8 mouse cellular contexts compared by ENCODE assay signal in the genomic region with DNA sequence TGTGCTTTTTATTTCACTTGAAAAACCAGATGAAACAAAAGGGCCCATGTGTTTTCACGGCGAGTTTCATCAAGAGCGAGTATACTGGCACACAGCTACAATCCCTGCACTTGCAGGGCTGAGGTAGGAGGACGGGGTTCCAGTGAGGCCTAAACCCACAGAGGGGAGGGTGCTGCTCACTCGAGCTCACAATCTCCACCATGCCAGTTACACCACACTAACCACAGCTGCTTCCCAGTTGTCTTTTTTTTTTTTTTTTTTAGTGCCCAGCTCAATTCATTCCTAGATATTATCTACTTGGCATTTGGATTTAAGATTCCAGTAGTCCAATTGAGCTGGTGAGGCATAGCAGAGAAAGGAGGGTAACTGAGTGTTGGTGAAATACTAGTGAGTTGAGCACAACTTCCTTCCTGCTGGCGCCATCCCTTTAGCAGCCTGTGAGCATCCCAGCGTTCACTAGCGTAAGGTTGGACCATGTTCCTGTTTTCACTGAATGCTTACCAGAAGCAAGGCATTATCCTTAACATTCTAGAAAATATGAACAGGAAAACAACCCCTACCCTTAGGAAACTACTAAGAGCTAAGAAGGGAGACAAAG. TPM values are rescaled to one million over a fixed set of nuclear protein-coding genes. Genes with fewer than 3 reads are reported as not detected.
A peak's percentile ranks its signal among the peaks of the same experiment; 100 is the strongest.
DNase-seq lines count a peak whose midpoint lies in the region; ATAC-seq and TF ChIP-seq lines count a peak whose summit lies in the region.

No protein-coding gene starts in this region.

- peaks cover 18% of the 10 kb centered on the region for H3K4me1 ChIP-seq in hindbrain, embryonic 12.5 days
- H3K4me1 ChIP-seq in hindbrain, embryonic 16.5 days (ENCODE audit: control insufficient read depth, insufficient read depth, low read depth, low read length), result peaks cover 15% of the 10 kb centered on the region
- H3K4me1 ChIP-seq in E14TG2a.4 (replicated peaks; ENCODE audit: low read depth, low read length), result peaks cover 71% of the 10 kb centered on the region
- H3K4me1 ChIP-seq in embryonic facial prominence, embryonic 11.5 days (ENCODE audit: control insufficient read depth, insufficient read depth, low read length), result no peaks in the 10 kb centered on the region; the same call in 1 of the 2 replicates
- H3K4me1 ChIP-seq in liver, embryonic 16.5 days (ENCODE audit: control insufficient read depth, low read depth, low read length), result peaks cover 32% of the 10 kb centered on the region

- TF ChIP-seq CTCF in E14TG2a.4 (conservative IDR thresholded peaks at IDR 0.05; ENCODE audit: low read length), result no peak

- no peak overlapping the region for H3K4me3 ChIP-seq in hindbrain, embryonic 12.5 days
- no peak overlapping the region for H3K4me3 ChIP-seq in hindbrain, embryonic 16.5 days (ENCODE audit: low read length)
- peak overlapping the region; percentile 89; the same call in 1 of the 2 replicates for H3K4me3 ChIP-seq in E14TG2a.4 (replicated peaks; ENCODE audit: low read length)
- H3K4me3 ChIP-seq in embryonic facial prominence, embryonic 11.5 days (ENCODE audit: low read depth, low read length), result no peak overlapping the region
- H3K4me3 ChIP-seq in liver, embryonic 16.5 days (ENCODE audit: low read depth, low read length), result 0 out of 2 replicates have a peak overlapping the region, but pooled peaks have one; percentile 4

- H3K36me3 ChIP-seq in hindbrain, embryonic 12.5 days, result no peaks in the 10 kb centered on the region
- H3K36me3 ChIP-seq in hindbrain, embryonic 16.5 days (ENCODE audit: control insufficient read depth, insufficient read depth, low read length), result no peaks in the 10 kb centered on the region
- H3K36me3 ChIP-seq in E14TG2a.4 (ENCODE audit: insufficient read depth, low read length), result peaks cover 6% of the 10 kb centered on the region; the same call in 1 of the 2 replicates
- H3K36me3 ChIP-seq in embryonic facial prominence, embryonic 11.5 days (replicated peaks; ENCODE audit: control insufficient read depth, insufficient read depth, low read depth, low read length), result no peaks in the 10 kb centered on the region
- H3K36me3 ChIP-seq in liver, embryonic 16.5 days (ENCODE audit: control insufficient read depth, insufficient read depth), result no peaks in the 10 kb centered on the region

- 72% methylated on average over 8 of the region's 8 CpGs for whole genome bisulfite sequencing in hindbrain, embryonic 12.5 days
- 74% methylated on average over 8 of the region's 8 CpGs for WGBS in hindbrain, embryonic 16.5 days
- WGBS in embryonic facial prominence, embryonic 11.5 days, result 81% methylated on average over 8 of the region's 8 CpGs
- 26% methylated on average over 8 of the region's 8 CpGs for WGBS in liver, embryonic 16.5 days (ENCODE audit: insufficient replicate concordance)

- DNase-seq in embryonic facial prominence, embryonic 11.5 days (ENCODE audit: low spot score), result no peak
- DNase-seq in cerebellum, adult 9-10 months, result no peak
- DNase-seq in ovary, postnatal 36 days (ENCODE audit: low spot score), result no peak
- no peak for DNase-seq in left cerebral cortex, postnatal 10 days (ENCODE audit: extremely low spot score in 1 of 2, low spot score in 2 of 2)

- no peak for ATAC-seq in hindbrain, embryonic 12.5 days (ENCODE audit: low FRiP score)
- no peak for ATAC-seq in hindbrain, embryonic 16.5 days
- ATAC-seq in embryonic facial prominence, embryonic 11.5 days (replicated peaks; ENCODE audit: insufficient number of reproducible peaks, low FRiP score, low TSS enrichment, low read depth), result no peak
- ATAC-seq in liver, embryonic 16.5 days (ENCODE audit: low read depth), result no peak

- no peaks in the 10 kb centered on the region for H3K27me3 ChIP-seq in hindbrain, embryonic 12.5 days
- no peaks in the 10 kb centered on the region for H3K27me3 ChIP-seq in hindbrain, embryonic 16.5 days (replicated peaks; ENCODE audit: control insufficient read depth, insufficient read depth, low read length)
- no peaks in the 10 kb centered on the region for H3K27me3 ChIP-seq in E14TG2a.4 (ENCODE audit: insufficient read depth, low read length)
- no peaks in the 10 kb centered on the region for H3K27me3 ChIP-seq in embryonic facial prominence, embryonic 11.5 days (ENCODE audit: control insufficient read depth, insufficient read depth, low read length)
- H3K27me3 ChIP-seq in liver, embryonic 16.5 days (ENCODE audit: control insufficient read depth, insufficient read depth, low read depth, low read length), result no peaks in the 10 kb centered on the region

- intact Hi-C loops in left cerebral cortex, postnatal 10 days (cut with DNase I), result no loop called here

- H3K27ac ChIP-seq in hindbrain, embryonic 12.5 days, result no peak overlapping the region
- no peak overlapping the region for H3K27ac ChIP-seq in hindbrain, embryonic 16.5 days (ENCODE audit: low read depth, low read length)
- H3K27ac ChIP-seq in embryonic facial prominence, embryonic 11.5 days (replicated peaks; ENCODE audit: low read depth, low read length), result no peak overlapping the region
- H3K27ac ChIP-seq in liver, embryonic 16.5 days (ENCODE audit: low read length), result peak overlapping the region; percentile 42

- no peaks in the 10 kb centered on the region for H3K9me3 ChIP-seq in hindbrain, embryonic 12.5 days (replicated peaks)
- H3K9me3 ChIP-seq in hindbrain, embryonic 16.5 days (ENCODE audit: control insufficient read depth, low read length), result no peaks in the 10 kb centered on the region
- no peaks in the 10 kb centered on the region for H3K9me3 ChIP-seq in E14TG2a.4 (ENCODE audit: low read length)
- no peaks in the 10 kb centered on the region for H3K9me3 ChIP-seq in embryonic facial prominence, embryonic 11.5 days (replicated peaks; ENCODE audit: control insufficient read depth, low read length)
- no peaks in the 10 kb centered on the region for H3K9me3 ChIP-seq in liver, embryonic 16.5 days (replicated peaks; ENCODE audit: control insufficient read depth, low read length)

- 0 out of 2 replicates have a peak overlapping the region, but pooled peaks have one; percentile 13 for H3K9ac ChIP-seq in hindbrain, embryonic 12.5 days
- no peak overlapping the region for H3K9ac ChIP-seq in hindbrain, embryonic 16.5 days (ENCODE audit: low read depth, low read length)
- 0 out of 2 replicates have a peak overlapping the region, but pooled peaks have one; percentile 2 for H3K9ac ChIP-seq in embryonic facial prominence, embryonic 11.5 days (replicated peaks; ENCODE audit: low read length)
- H3K9ac ChIP-seq in liver, embryonic 16.5 days (ENCODE audit: low read depth, low read length), result no peak overlapping the region

- H3K4me2 ChIP-seq in hindbrain, embryonic 12.5 days (replicated peaks), result peak overlapping the region; percentile 19; the same call in 1 of the 2 replicates
- H3K4me2 ChIP-seq in hindbrain, embryonic 16.5 days (ENCODE audit: low read length), result no peak overlapping the region
- H3K4me2 ChIP-seq in embryonic facial prominence, embryonic 11.5 days (ENCODE audit: low read depth, low read length), result no peak overlapping the region; the same call in 1 of the 2 replicates
- peak overlapping the region; percentile 29; the same call in 1 of the 2 replicates for H3K4me2 ChIP-seq in liver, embryonic 16.5 days (ENCODE audit: low read depth, low read length)

RNA-seq across cellular contexts. Expression of a gene that starts 2.5 kb away (rescaled TPM):
- polyA plus RNA-seq in hindbrain, embryonic 12.5 days (2016; fragmentation: Nextera tagmentation; extraction: Ambion mirVana), result 238 and 247 TPM in 2 replicates
- polyA plus RNA-seq in hindbrain, embryonic 16.5 days (2015; fragmentation: Nextera tagmentation; extraction: Ambion mirVana), result 208 and 213 TPM in 2 replicates
- polyA plus RNA-seq in embryonic facial prominence, embryonic 11.5 days (2014; fragmentation: Nextera tagmentation; extraction: Ambion mirVana), result 297 and 302 TPM in 2 replicates
- polyA plus RNA-seq in liver, embryonic 16.5 days (2015; fragmentation: Nextera tagmentation; extraction: Ambion mirVana), result 158 and 165 TPM in 2 replicates
- 100 to 1,000 TPM; 151 to 158 TPM for total RNA-seq in left cerebral cortex, postnatal 10 days (2021)

RNA-seq across cellular contexts. Expression of a gene that starts 33.0 kb away (rescaled TPM):
- 26.7 and 28.2 TPM in 2 replicates for polyA plus RNA-seq in hindbrain, embryonic 12.5 days (2016; fragmentation: Nextera tagmentation; extraction: Ambion mirVana)
- polyA plus RNA-seq in hindbrain, embryonic 16.5 days (2015; fragmentation: Nextera tagmentation; extraction: Ambion mirVana), result 9.9 and 13.7 TPM in 2 replicates
- 15.2 and 15.7 TPM in 2 replicates for polyA plus RNA-seq in embryonic facial prominence, embryonic 11.5 days (2014; fragmentation: Nextera tagmentation; extraction: Ambion mirVana)
- polyA plus RNA-seq in liver, embryonic 16.5 days (2015; fragmentation: Nextera tagmentation; extraction: Ambion mirVana), result 5.4 and 6.9 TPM in 2 replicates
- 10 to 100 TPM; 24.5 to 26.3 TPM for total RNA-seq in left cerebral cortex, postnatal 10 days (2021)

Comparison
In these comparisons a context has a peak if more than half of its experiments do, and no peak if none do; other contexts are left out.
1. H3K4me2 ChIP-seq: peak in hindbrain, embryonic 12.5 days (single experiment) and liver, embryonic 16.5 days (single experiment); none in hindbrain, embryonic 16.5 days (single experiment) and embryonic facial prominence, embryonic 11.5 days (single experiment).
2. H3K9ac ChIP-seq: peak in hindbrain, embryonic 12.5 days (single experiment) and embryonic facial prominence, embryonic 11.5 days (single experiment); none in hindbrain, embryonic 16.5 days (single experiment) and liver, embryonic 16.5 days (single experiment).
3. H3K4me3 ChIP-seq: peak in E14TG2a.4 (single experiment) and liver, embryonic 16.5 days (single experiment); none in hindbrain, embryonic 12.5 days (single experiment), hindbrain, embryonic 16.5 days (single experiment) and embryonic facial prominence, embryonic 11.5 days (single experiment).